Mouse (Mus musculus) hindbrain, postnatal 0 days (tissue): Measurements from ENCODE around the gene Dexi. TPM values are rescaled to one million over a fixed set of nuclear protein-coding genes. Genes with fewer than 3 reads are reported as not detected.

Experiments
- ATAC-seq: fragments of 200-750 bp; cut with Nextera tagmentation; 2 replicates; pipeline ENCODE4 v1.8.0; 2017; ENCODE audit warnings: mild to moderate bottlenecking, moderate TSS enrichment, moderate library complexity
- DNase-seq: peaks from one replicate; pipeline ENCODE4 v3.0.0-alpha.2; 2015; ENCODE audit warnings: low spot score
- H3K27ac ChIP-seq: fragments of 300-500 bp; sonication (generic); 2 replicates; pipeline ENCODE4 v1.5.1; 2014; ENCODE audit warnings: mild to moderate bottlenecking
- H3K27me3 ChIP-seq: fragments of 300-500 bp; sonication (generic); 2 replicates; pipeline ENCODE4 v1.6.1; 2014; ENCODE audit warnings: low read length, mixed read lengths; ENCODE audit not compliant: insufficient read depth
- H3K36me3 ChIP-seq: fragments of 300-500 bp; sonication (generic); 2 replicates; pipeline ENCODE4 v1.6.1; 2014; ENCODE audit warnings: low read length, mixed read lengths; ENCODE audit not compliant: insufficient read depth
- H3K4me1 ChIP-seq: fragments of 300-500 bp; sonication (generic); 2 replicates; pipeline ENCODE4 v1.6.1; 2014; ENCODE audit warnings: antibody characterized with exemption, low read length, mixed read lengths; ENCODE audit not compliant: insufficient read depth
- H3K4me2 ChIP-seq: fragments of 300-500 bp; sonication (generic); 2 replicates; pipeline ENCODE4 v1.6.1; 2014; ENCODE audit warnings: low read depth, mild to moderate bottlenecking, low read length, moderate library complexity, mixed read lengths
- H3K4me3 ChIP-seq: fragments of 300-500 bp; sonication (generic); 2 replicates; pipeline ENCODE4 v1.5.1; 2014; ENCODE audit warnings: low read length
- H3K9ac ChIP-seq: fragments of 300-500 bp; sonication (generic); replicated peaks from 2 replicates; pipeline ENCODE4 v1.6.1; 2014; ENCODE audit warnings: mild to moderate bottlenecking, low read length, moderate library complexity, mixed read lengths
- H3K9me3 ChIP-seq: fragments of 300-500 bp; sonication (generic); 2 replicates; pipeline ENCODE4 v1.6.1; 2016; ENCODE audit warnings: low read length, mixed read lengths
- CTCF ChIP-seq: IDR thresholded peaks from 2 replicates; pipeline ENCODE4 v1.5.1; 2016; ENCODE audit warnings: antibody characterized with exemption, control low read depth, low read depth
- WGBS: fragments of 180-500 bp; shearing (Covaris S2); extraction: QIAGEN DNeasy Blood & Tissue Kit; methylation state at CpG from one replicate; pipeline ENCODE4 v1.1.7; 2014; 5-methylcytosine and 5-hydroxymethylcytosine counted together
- polyA plus RNA-seq: library from polyadenylated mRNA; unstranded; fragments of >200 nt; fragmentation: Nextera tagmentation; extraction: Ambion mirVana; gene quantifications from 2 replicates; pipeline ENCODE4 v1.2.1, GENCODE M21; 2015
- total RNA-seq: library from RNA; depleted of rRNA; stranded (reverse); fragments of >200 nt; gene quantifications from 2 replicates; pipeline ENCODE4 v1.2.3, GENCODE M21; 2014

Gene Dexi
- total and polyA plus RNA-seq, 2 experiments from 2014 or later = 21.6 to 50.7 TPM

DNA sequence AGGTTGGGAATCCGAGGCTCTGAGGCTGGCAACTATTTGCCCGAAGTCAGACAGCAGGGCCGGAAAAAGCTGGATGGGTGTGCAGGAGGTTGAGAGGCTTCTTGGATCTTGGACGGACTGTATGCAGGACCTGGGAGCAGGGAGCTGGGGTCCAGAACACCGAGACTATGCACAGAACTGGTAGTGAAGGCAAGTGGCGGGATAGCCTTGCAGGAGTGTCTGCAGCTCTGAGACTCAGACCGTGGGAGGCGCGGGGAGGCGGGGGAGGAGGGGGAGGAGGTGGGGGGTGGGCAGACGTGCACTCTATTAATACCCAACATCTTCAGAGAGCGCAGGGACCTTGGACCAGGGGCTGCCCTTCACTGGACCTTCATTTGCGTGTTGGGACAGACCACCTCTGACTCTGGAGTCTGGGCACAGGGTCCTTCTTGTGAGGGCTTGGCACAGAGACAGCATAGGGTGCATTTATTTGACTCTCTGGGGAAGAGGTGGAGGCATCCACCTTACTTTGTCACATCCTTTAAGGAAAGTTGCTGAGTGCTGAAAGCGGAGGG is 52.9 kb downstream of the Dexi start:
- no peak overlapping the region for H3K9ac ChIP-seq
- WGBS = 20% methylated on average over 14 of the region's 14 CpGs
- peak overlapping the region; percentile 7; the same call in 1 of the 2 replicates for H3K4me3 ChIP-seq
- DNase-seq = no peak
- H3K27me3 ChIP-seq = 0 out of 2 replicates have a peak, but pooled peaks cover 8% of the 10 kb centered on the region
- no peak for ATAC-seq
- H3K36me3 ChIP-seq = no peaks in the 10 kb centered on the region
- H3K27ac ChIP-seq = no peak overlapping the region
- TF ChIP-seq CTCF = no peak
- H3K4me2 ChIP-seq = peak overlapping the region; percentile 40; the same call in 1 of the 2 replicates
- H3K4me1 ChIP-seq = 0 out of 2 replicates have a peak, but pooled peaks cover 4% of the 10 kb centered on the region
- no peaks in the 10 kb centered on the region for H3K9me3 ChIP-seq

DNA sequence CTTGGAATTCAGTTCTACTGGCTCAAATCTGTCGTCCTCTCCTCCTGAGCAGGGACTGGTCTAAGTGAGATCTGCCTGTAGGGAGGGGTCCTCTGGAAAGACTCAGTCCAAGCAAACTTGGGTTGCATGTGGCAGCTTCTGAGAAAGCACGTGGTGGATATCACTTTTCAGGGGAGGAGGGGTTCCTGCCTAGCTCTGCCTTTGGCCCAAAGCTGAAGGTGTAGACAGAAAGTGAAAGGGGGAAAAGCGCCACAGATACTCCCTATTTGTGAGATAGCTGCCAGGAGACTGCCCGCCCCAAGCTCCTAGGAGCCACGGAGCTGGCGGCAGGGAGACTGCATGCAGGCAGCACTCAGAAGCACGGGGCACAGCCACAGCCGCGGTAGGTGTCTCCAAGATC is 53.4 kb downstream of the Dexi start:
- H3K4me2 ChIP-seq = peak overlapping the region; percentile 40; the same call in 1 of the 2 replicates
- ATAC-seq = no peak
- H3K9me3 ChIP-seq = no peaks in the 10 kb centered on the region
- WGBS = 14% methylated on average over 9 of the region's 9 CpGs
- H3K27me3 ChIP-seq = 0 out of 2 replicates have a peak, but pooled peaks cover 8% of the 10 kb centered on the region
- DNase-seq = no peak
- no peak for TF ChIP-seq CTCF
- H3K4me3 ChIP-seq = peak overlapping the region; percentile 7; the same call in 1 of the 2 replicates
- H3K27ac ChIP-seq = no peak overlapping the region
- H3K36me3 ChIP-seq = no peaks in the 10 kb centered on the region
- H3K9ac ChIP-seq = no peak overlapping the region
- H3K4me1 ChIP-seq = 0 out of 2 replicates have a peak, but pooled peaks cover 4% of the 10 kb centered on the region

DNA sequence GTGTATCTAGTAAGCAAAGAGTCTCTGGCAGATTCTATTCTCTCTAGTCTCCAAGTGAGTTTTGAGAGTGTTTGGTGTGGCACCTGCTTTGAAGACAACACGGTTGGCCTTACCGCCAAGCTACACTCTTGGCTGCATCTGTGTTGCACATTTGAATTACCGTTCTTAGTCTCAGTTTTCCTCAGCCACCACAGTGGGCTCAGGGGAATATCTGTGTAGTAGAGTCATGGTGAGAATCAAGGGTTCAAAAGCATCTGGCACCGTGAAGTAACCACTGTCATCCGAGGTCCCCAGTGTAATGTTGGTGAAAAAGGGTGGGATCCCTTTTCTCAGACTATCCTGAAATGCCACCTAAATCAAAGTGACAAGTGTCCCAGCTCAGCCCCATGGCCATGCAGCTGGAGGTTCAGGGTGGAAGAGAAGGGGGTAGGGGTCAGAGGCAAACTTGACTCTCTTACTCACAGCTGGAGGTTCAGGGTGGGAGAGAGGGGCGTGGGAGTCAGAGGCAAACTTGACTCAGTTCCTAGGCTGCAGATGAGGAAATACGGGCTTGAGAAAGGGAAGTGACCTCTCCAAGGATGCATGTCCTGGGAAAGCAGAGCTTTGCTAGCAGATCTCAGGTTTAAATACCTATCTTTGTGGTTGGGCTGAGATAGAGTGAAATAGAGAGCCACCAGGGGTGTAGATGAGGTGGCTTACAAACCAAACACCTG is 53.9 kb downstream of the Dexi start:
- no peak overlapping the region for H3K9ac ChIP-seq
- no peaks in the 10 kb centered on the region for H3K36me3 ChIP-seq
- no peak overlapping the region for H3K4me3 ChIP-seq
- DNase-seq = no peak
- H3K27me3 ChIP-seq = 0 out of 2 replicates have a peak, but pooled peaks cover 8% of the 10 kb centered on the region
- ATAC-seq = no peak
- 0 out of 2 replicates have a peak, but pooled peaks cover 4% of the 10 kb centered on the region for H3K4me1 ChIP-seq
- H3K9me3 ChIP-seq = no peaks in the 10 kb centered on the region
- no peak overlapping the region for H3K27ac ChIP-seq
- 88% methylated on average over 7 of the region's 7 CpGs for WGBS
- no peak for TF ChIP-seq CTCF
- H3K4me2 ChIP-seq = no peak overlapping the region

- Histone ChIP-seq H3K27ac (no peak overlapping the region), H3K4me2 (no peak overlapping the region), H3K4me1 (0 out of 2 replicates have a peak, but pooled peaks cover 4% of the 10 kb centered on the region), H3K9me3 (no peaks in the 10 kb centered on the region), H3K4me3 (no peak overlapping the region), H3K27me3 (0 out of 2 replicates have a peak, but pooled peaks cover 8% of the 10 kb centered on the region), H3K36me3 (no peaks in the 10 kb centered on the region), H3K9ac (no peak overlapping the region)
- no peak for DNase-seq
- ATAC-seq = no peak
- WGBS = 89% methylated on average over 8 of the region's 8 CpGs
- TF ChIP-seq CTCF = no peak
These were observed 54.9 kb downstream of the Dexi start for GRCm38 (mm10) chr16:10487895-10488493.

DNA sequence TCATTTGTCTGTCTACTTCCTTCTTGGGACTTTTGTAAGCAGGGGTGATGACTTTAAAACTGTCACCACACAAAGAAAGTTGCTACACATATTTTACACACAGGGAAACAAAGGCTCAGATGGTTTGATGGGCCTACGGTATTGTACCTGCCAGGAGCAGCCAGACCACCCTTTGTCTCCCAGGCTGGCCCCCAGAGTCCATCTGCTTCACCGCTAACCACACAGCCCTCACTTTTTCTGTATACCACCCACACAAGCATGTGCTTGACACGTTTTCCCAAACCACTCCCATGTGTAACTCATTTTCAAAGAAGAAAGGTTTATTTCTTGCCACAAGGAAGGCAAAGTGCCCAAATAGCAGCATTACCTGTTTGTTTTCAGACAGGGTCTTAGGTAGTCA is 55.9 kb downstream of the Dexi start:
- 72% methylated on average over 3 of the region's 3 CpGs for WGBS
- DNase-seq (no peak), ATAC-seq (no peak)
- H3K9ac ChIP-seq = no peak overlapping the region
- H3K4me1 ChIP-seq = 0 out of 2 replicates have a peak, but pooled peaks cover 4% of the 10 kb centered on the region
- H3K36me3 ChIP-seq = no peaks in the 10 kb centered on the region
- H3K4me3 ChIP-seq = no peak overlapping the region
- no peak for TF ChIP-seq CTCF
- H3K27ac ChIP-seq = no peak overlapping the region
- H3K4me2 ChIP-seq = no peak overlapping the region
- 0 out of 2 replicates have a peak, but pooled peaks cover 8% of the 10 kb centered on the region for H3K27me3 ChIP-seq
- no peaks in the 10 kb centered on the region for H3K9me3 ChIP-seq

DNA sequence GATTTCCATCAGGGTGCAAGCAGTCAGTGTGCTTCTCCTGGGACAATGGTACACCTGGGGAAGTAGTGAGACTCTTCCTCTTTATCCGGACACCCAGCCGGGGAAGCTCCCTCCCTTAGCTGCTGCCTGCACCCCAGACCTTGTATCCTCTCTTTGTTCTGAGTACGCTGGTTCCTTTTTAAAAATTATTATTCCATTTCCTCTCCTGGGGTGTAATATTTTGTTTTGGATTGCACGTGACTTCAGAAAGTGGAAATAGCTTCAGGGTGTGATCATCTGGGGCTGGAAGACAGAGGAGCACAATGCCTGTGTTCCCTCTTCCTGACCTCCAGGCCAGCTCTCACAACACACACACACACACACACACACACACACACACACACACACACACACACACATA is 60.5 kb downstream of the Dexi start:
- H3K4me3 ChIP-seq = no peak overlapping the region
- 52% methylated on average over 4 of the region's 4 CpGs for WGBS
- no peak overlapping the region for H3K4me2 ChIP-seq
- no peak for TF ChIP-seq CTCF
- H3K36me3 ChIP-seq = no peaks in the 10 kb centered on the region
- no peak for ATAC-seq
- no peaks in the 10 kb centered on the region for H3K27me3 ChIP-seq
- H3K9ac ChIP-seq = no peak overlapping the region
- no peak for DNase-seq
- H3K9me3 ChIP-seq = no peaks in the 10 kb centered on the region
- no peak overlapping the region for H3K27ac ChIP-seq
- no peaks in the 10 kb centered on the region for H3K4me1 ChIP-seq
